Mouse (Mus musculus): ENCODE data around the gene Capn10. TPM values are rescaled to one million over a fixed set of nuclear protein-coding genes. Genes with fewer than 3 reads are reported as not detected.

The Capn10 gene
- total and polyA plus RNA-seq, 3 experiments: 30.7 to 43.3 TPM; not detected in 1

DNA sequence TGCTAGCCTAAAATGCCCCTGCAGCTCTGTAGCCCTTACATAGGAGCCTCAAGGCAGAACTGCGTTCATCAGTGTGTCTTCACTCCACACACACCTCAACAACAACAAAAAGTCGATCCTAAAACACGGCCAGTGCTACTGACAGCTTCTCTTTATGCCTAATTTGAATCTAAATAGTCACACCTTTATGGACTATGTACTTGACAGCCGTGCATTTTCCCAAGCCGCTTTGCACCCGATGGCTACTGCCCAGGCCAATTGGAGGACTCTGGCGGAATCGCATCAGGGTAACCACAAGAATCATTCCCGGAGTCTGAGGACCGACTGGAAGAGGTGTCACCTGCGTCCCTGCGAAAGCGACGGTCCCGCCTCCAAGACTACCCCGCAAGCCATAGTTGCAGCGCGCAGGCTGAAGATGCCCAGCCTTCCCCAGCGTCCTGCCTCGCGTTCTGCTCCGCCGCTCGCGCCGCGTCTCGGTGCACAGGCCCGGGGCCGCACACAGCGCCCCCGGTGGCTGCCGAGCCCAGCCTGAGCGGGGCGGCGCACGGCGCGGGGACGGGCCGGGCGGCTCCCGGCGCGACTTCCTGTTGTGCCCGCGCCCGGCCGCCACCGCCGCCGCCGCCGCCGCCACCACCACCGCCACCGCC lies 23.8 kb upstream of the Capn10 start, which contains the start of gene Rnpepl1 (continued):
- TF ChIP-seq E2F4 (IDR thresholded peaks at IDR 0.05; ENCODE audit: borderline replicate concordance, low read depth, low read length) (no peak), MAZ (IDR thresholded peaks at IDR 0.05; ENCODE audit: low read depth, low read length) (no peak), MEF2A (IDR thresholded peaks at IDR 0.05; ENCODE audit: extremely low read depth, insufficient replicate concordance, low read depth, low read length, poor library complexity, severe bottlenecking) (no peak), USF1 (IDR thresholded peaks at IDR 0.05; ENCODE audit: low read depth, low read length) (no peak), SMC3 (IDR thresholded peaks at IDR 0.05; ENCODE audit: low read depth, low read length) (no peak), BHLHE40 (IDR thresholded peaks at IDR 0.05; ENCODE audit: borderline replicate concordance, low read depth, low read length) (no peak), NELFE (IDR thresholded peaks at IDR 0.05; ENCODE audit: low read depth, low read length) (peak; percentile 51), MAFK (IDR thresholded peaks at IDR 0.05; ENCODE audit: borderline replicate concordance, low read depth, low read length) (no peak), MYC (IDR thresholded peaks at IDR 0.05; ENCODE audit: low read depth, low read length) (no peak)

GRCm38 (mm10) chr1:92910925-92911720 lies 23.1 kb upstream of the Capn10 start:
- TF ChIP-seq NELFE (IDR thresholded peaks at IDR 0.05; ENCODE audit: low read depth, low read length): 0 out of 2 replicates have a peak, but pooled peaks have one; percentile 29
- TF ChIP-seq UBTF (IDR thresholded peaks at IDR 0.05; ENCODE audit: borderline replicate concordance, insufficient read depth, low read depth, low read length): peak; percentile 8; the same call in 1 of the 2 replicates
- TF ChIP-seq CHD1 (IDR thresholded peaks at IDR 0.05; ENCODE audit: low read depth, low read length): no peak
- TF ChIP-seq MAX (IDR thresholded peaks at IDR 0.05; ENCODE audit: low read length): 0 out of 2 replicates have a peak, but pooled peaks have one; percentile 7
- TF ChIP-seq POLR2A (IDR thresholded peaks at IDR 0.05; ENCODE audit: control insufficient read depth in 1 of 2, insufficient read depth in 1 of 2, low read depth in 1 of 2, low read length in 2 of 2, poor library complexity in 1 of 2): 0 out of 4 replicates have a peak, but pooled peaks have one; percentile 16 to 61
- TF ChIP-seq NRF1 (IDR thresholded peaks at IDR 0.05; ENCODE audit: insufficient read depth, low read depth, low read length, poor library complexity, severe bottlenecking): peak; percentile 34; the same call in 1 of the 2 replicates
- TF ChIP-seq USF2 (IDR thresholded peaks at IDR 0.05; ENCODE audit: borderline replicate concordance in 1 of 2, insufficient read depth in 1 of 2, low read depth in 1 of 2, low read length in 2 of 2): no peak
- peak; percentile 35; the same call in 1 of the 2 replicates for TF ChIP-seq MXI1 (IDR thresholded peaks at IDR 0.05; ENCODE audit: low read depth, low read length)
- Histone ChIP-seq H3K4me1 (ENCODE audit: control insufficient read depth in 1 of 2, insufficient read depth in 2 of 2, low read length in 2 of 2) (peaks cover 13 to 40% of the 10 kb centered on the region in 2 experiments), H3K27ac (ENCODE audit: control insufficient read depth, low read depth, low read length) (peak overlapping the region; percentile 32), H3K9ac (ENCODE audit: control insufficient read depth, low read depth, low read length, poor library complexity, severe bottlenecking) (peak overlapping the region; percentile 87), H3K4me3 (ENCODE audit: control insufficient read depth in 1 of 2, insufficient read depth in 1 of 2, low read depth in 2 of 2, low read length in 2 of 2) (peak overlapping the region; percentile 72 to 86), H3K79me2 (ENCODE audit: control insufficient read depth, insufficient read depth, low read length, poor library complexity) (peaks cover 31% of the 10 kb centered on the region), H3K27me3 (ENCODE audit: control insufficient read depth in 1 of 2, insufficient read depth in 2 of 2, low read length in 2 of 2) (no peaks in the 10 kb centered on the region), H3K9me3 (replicated peaks; ENCODE audit: insufficient read depth, low read length) (no peaks in the 10 kb centered on the region), H3K36me3 (ENCODE audit: control insufficient read depth in 1 of 2, insufficient read depth in 2 of 2, low read length in 2 of 2) (peaks cover 0 to 25% of the 10 kb centered on the region in 2 experiments; a peak in 3 of 4 replicates)
- DNase-seq (ENCODE audit: low read depth, low spot score): peak; percentile 69

Measured in MEL (cell line).